Mouse (Mus musculus): Measurements from ENCODE around the gene Farp2. TPM values are rescaled to one million over a fixed set of nuclear protein-coding genes. Genes with fewer than 3 reads are reported as not detected.

Gene Farp2
- total RNA-seq, 2 experiments from 2014 or later: 11.7 to 12.9 TPM

- DNase-seq (ENCODE audit: extremely low spot score in 1 of 2, low spot score in 2 of 2): no peak
- intact Hi-C loops (cut with DNase I): no loop called here
- no peak overlapping the region for H3K4me3 ChIP-seq
- no peak overlapping the region for H3K27ac ChIP-seq
- no peak for TF ChIP-seq CTCF (IDR thresholded peaks at IDR 0.05)
Measured at GRCm38 (mm10) chr1:93608696-93609245, 96.9 kb downstream of the Farp2 start.

- DNase-seq (ENCODE audit: extremely low spot score in 1 of 2, low spot score in 2 of 2): no peak
- H3K27ac ChIP-seq: no peak overlapping the region; the same call in 1 of the 2 replicates
- intact Hi-C loops (cut with DNase I): no loop called here
- no peak overlapping the region for H3K4me3 ChIP-seq
- no peak for TF ChIP-seq CTCF (IDR thresholded peaks at IDR 0.05)
Measured at GRCm38 (mm10) chr1:93609762-93610161, 97.9 kb downstream of the Farp2 start.

- no peak overlapping the region for H3K4me3 ChIP-seq
- DNase-seq (ENCODE audit: extremely low spot score in 1 of 2, low spot score in 2 of 2): no peak
- intact Hi-C loops (cut with DNase I): no loop called here
- H3K27ac ChIP-seq: no peak overlapping the region
- no peak for TF ChIP-seq CTCF (IDR thresholded peaks at IDR 0.05)
Measured at GRCm38 (mm10) chr1:93618059-93618748, 106.3 kb downstream of the Farp2 start.

- no peak for DNase-seq (ENCODE audit: extremely low spot score in 1 of 2, low spot score in 2 of 2)
- TF ChIP-seq CTCF (IDR thresholded peaks at IDR 0.05): no peak
- no peak overlapping the region for H3K4me3 ChIP-seq
- intact Hi-C loops (cut with DNase I): no loop called here
- H3K27ac ChIP-seq: no peak overlapping the region
Measured at GRCm38 (mm10) chr1:93618948-93619347, 107.1 kb downstream of the Farp2 start.

GRCm38 (mm10) chr1:93624502-93624901 is 112.6 kb downstream of the Farp2 start:
- no peak for DNase-seq (ENCODE audit: extremely low spot score in 1 of 2, low spot score in 2 of 2)
- intact Hi-C loops (cut with DNase I): no loop called here
- Histone ChIP-seq H3K27ac (no peak overlapping the region), H3K4me3 (no peak overlapping the region)
- no peak for TF ChIP-seq CTCF (IDR thresholded peaks at IDR 0.05)

- Histone ChIP-seq H3K4me3 (no peak overlapping the region), H3K27ac (no peak overlapping the region)
- no peak for DNase-seq (ENCODE audit: extremely low spot score in 1 of 2, low spot score in 2 of 2)
- intact Hi-C loops (cut with DNase I): loop anchor here (5.0 kb wide), 1 partner anchor 118 kb away; the partner anchor contains the start of gene Farp2
- TF ChIP-seq CTCF (IDR thresholded peaks at IDR 0.05): no peak
Measured at GRCm38 (mm10) chr1:93630796-93631195, 118.9 kb downstream of the Farp2 start.

- no peak overlapping the region for H3K4me3 ChIP-seq
- H3K27ac ChIP-seq: no peak overlapping the region
- no peak for TF ChIP-seq CTCF (IDR thresholded peaks at IDR 0.05)
- intact Hi-C loops (cut with DNase I): loop anchor here (5.0 kb wide), 1 partner anchor 120 kb away; the partner anchor contains the start of gene Farp2
- DNase-seq (ENCODE audit: extremely low spot score in 1 of 2, low spot score in 2 of 2): no peak
Measured at GRCm38 (mm10) chr1:93632723-93633122, 120.8 kb downstream of the Farp2 start.

GRCm38 (mm10) chr1:93634481-93634891 is 122.6 kb downstream of the Farp2 start:
- Histone ChIP-seq H3K27ac (peak overlapping the region; percentile 97), H3K4me3 (peak overlapping the region; percentile 92)
- intact Hi-C loops (cut with DNase I): loop anchor here (2.0 to 5.0 kb wide), 4 partner anchors 64 to 168 kb away; partner anchors contain the start of genes Farp2 and Ing5
- DNase-seq (ENCODE audit: extremely low spot score in 1 of 2, low spot score in 2 of 2): peak; percentile 39 to 49
- no peak for TF ChIP-seq CTCF (IDR thresholded peaks at IDR 0.05)

- no peak; the same call in 1 of the 2 replicates for TF ChIP-seq CTCF (IDR thresholded peaks at IDR 0.05)
- DNase-seq (ENCODE audit: extremely low spot score in 1 of 2, low spot score in 2 of 2): peak in 1 of 2 experiments; percentile 62
- intact Hi-C loops (cut with DNase I): loop anchor here (1.0 to 2.0 kb wide), 6 partner anchors 50 to 168 kb away; partner anchors contain the start of genes Bok, Hdlbp, Ing5 and Thap4
- Histone ChIP-seq H3K27ac (peak overlapping the region; percentile 97), H3K4me3 (peak overlapping the region; percentile 92)
Measured at GRCm38 (mm10) chr1:93635091-93635579, 123.3 kb downstream of the Farp2 start.

GRCm38 (mm10) chr1:93635580-93636192 is 123.8 kb downstream of the Farp2 start:
- Histone ChIP-seq H3K27ac (peak overlapping the region; percentile 97), H3K4me3 (peak overlapping the region; percentile 92)
- intact Hi-C loops (cut with DNase I): loop anchor here (1.0 to 2.0 kb wide), 6 partner anchors 50 to 167 kb away; partner anchors contain the start of genes Bok, Hdlbp, Ing5 and Thap4
- TF ChIP-seq CTCF (IDR thresholded peaks at IDR 0.05): no peak
- peak; percentile 98 to 99 for DNase-seq (ENCODE audit: extremely low spot score in 1 of 2, low spot score in 2 of 2)

GRCm38 (mm10) chr1:93636211-93636897 is 124.5 kb downstream of the Farp2 start:
- TF ChIP-seq CTCF (IDR thresholded peaks at IDR 0.05): peak; percentile 39
- Histone ChIP-seq H3K27ac (peak overlapping the region; percentile 88), H3K4me3 (peak overlapping the region; percentile 50)
- no peak for DNase-seq (ENCODE audit: extremely low spot score in 1 of 2, low spot score in 2 of 2)
- intact Hi-C loops (cut with DNase I): no loop called here

Measured in left cerebral cortex, adult 2 months (tissue).